Mouse (Mus musculus) gastrocnemius, postnatal 36 days (tissue): ENCODE data around the gene Spred1. TPM values are rescaled to one million over a fixed set of nuclear protein-coding genes. Genes with fewer than 3 reads are reported as not detected.
"Not testable (repeated sequence)": the region's sequence is repeated elsewhere in the genome, so short reads cannot be mapped to it uniquely, and the experiment has no call there.

Experiments
- DNase-seq, 2 experiments: peaks; one replicate each; pipeline ENCODE4 v3.0.0; 2022
- intact Hi-C: fragments of 180-260 bp; cut with DNase I; formaldehyde crosslinking; loops from one replicate; pipeline ENCODE4 v1.15.1; 2025
- total RNA-seq, 2 experiments: library from RNA; stranded (reverse); gene quantifications; 2 replicates each; pipeline ENCODE4 v1.2.3; 2021

Spred1 gene
- total RNA-seq, 2 experiments from 2014 or later, result 6.5 to 6.8 TPM

DNA sequence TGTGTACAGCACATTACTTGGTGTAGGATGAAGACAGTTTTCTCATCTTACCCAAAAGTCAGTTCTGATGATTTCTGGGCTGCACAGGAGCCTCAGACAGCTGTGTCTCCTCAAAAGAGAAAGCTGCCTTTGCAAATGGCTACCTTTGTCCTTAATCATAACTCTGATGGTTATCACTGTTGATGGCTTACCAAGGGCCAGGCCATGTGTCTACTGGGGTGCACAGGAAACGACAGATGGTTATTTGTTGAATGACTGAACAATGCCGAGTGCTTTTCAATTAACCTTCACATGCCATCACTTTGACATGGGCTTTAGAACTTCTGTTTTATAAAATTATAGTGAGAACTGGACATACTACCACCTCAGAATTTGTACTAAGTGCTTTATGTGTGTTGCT lies 2.7 kb upstream of the Spred1 start:
- intact Hi-C loops, result no loop called here
- DNase-seq, result no peak

DNA sequence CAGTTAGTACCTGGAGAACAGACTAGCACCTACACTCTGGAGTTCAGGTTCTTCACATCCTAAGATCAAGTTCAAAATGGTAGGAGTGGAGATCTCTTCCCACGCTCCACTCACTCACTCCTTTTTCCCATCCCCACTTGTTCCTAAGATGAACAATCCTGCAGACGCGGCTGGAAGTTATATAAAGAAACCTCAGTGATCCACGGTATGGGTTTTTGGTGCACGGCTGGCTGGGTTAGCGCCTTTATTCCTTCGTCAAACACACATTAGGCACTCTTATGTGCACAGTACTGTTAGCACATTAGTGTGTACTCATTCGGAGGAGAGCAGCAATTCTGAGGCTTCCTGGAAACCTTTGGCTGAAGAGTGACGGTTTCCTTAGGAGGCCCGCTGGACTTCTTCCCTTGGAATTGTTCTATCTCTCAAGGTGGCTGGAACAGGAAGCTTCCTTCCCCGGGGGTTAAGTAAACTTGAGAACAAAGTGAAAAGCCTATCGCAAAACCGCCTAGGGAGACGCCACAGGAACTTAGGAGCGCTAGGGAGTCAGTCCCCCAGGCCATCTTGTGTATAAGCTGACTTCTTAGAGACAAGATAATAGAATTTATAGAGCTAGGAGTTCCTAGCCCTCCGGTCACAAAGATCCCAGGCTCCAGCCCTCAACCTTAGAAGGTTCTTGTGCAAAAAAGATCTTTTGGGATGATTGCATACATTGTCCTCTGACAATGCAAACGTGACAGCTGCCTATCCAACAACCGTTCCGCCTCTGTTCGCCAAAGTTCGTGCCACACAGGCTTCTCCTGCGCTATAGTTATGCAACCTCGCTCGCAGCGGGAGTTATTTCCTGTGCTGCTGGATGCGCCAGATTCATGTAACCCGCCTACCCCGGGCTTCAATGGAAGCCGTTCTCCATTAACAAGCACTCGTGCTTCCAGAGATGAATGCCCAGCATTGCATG lies 1.6 kb upstream of the Spred1 start:
- intact Hi-C loops, result loop anchor here (2.0 to 5.0 kb wide), 2 partner anchors 61 to 217 kb away; no protein-coding TSS in a partner anchor
- peak; percentile 69 to 76 for DNase-seq

DNA sequence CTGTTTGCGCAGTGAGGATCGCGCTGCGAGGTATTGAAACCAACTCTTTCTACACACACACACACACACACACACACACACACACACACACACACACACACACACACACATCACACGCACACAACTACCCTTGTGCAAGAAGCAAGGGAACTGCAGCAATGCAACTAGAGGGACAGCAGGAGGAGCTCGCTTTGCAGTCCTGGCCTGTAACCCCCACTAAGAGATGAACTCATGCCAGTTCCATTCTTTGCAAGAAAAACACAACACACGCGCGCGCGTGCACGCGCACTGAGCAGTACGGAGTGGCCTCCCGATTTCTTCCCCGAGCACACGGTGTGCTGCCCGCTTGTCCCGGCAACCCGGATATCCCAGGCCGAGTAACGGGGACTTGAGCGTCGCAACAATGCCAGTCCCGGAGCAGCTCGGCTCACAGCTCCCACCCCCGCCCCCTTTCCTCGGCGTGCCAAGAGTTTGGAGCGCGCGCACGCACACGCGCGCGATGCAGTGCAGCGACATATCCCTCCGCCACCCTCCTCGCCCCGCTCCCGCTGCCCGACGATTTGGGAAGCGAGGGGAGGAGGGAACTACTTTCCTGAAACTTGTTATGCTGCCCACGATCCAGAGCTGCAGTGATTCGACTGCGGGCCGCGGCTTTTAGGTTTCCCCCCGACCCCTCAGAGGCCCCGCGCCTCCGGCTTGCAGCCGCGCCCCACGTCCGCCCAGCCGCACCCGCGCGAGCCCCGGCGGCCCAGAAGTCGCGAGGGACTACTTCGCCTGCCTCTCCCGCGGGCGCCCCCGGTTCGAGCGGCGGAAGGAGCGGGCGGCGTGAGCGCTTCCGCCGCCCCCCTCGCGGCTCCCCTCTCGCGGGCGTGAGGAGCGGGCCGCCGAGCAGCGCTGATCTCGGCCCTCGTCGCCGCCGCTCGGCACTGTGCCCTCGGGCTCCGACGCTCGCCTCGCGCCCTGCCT lies 645 bp upstream of the Spred1 start:
- intact Hi-C loops, result loop anchor here (2.0 to 5.0 kb wide), 2 partner anchors 60 to 218 kb away; no protein-coding TSS in a partner anchor
- peak; percentile 85 to 92 for DNase-seq

DNA sequence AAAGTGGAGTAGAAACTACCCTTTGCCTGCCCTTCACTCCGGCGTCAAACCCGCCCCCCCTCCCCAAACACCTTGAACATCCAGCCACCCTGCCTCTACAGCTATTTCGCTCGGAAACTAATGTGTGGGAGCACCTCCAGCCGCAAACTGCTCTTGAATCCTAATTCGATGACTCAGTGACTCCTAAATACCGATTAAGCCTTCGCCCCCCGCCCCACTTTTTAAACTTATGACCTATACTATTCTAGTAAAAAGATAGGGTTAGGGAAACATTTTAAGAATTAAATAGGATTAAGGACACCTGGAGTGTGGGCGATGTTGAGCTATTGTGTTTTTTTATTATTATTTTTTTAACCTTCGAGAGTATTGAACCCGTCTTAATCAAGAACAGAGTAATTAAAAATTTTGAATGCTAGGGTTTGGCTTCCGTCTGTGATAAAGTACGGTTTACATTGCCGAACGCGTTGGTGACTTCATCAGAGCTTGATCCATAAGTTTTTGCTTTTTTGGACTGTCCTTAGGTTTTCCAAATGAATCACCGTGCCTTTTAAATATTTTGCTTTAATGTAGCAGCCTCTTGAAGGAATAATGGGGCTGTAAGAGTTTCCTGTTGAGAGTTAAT lies 921 bp downstream of the Spred1 start:
- intact Hi-C loops, result loop anchor here (2.0 to 5.0 kb wide), 2 partner anchors 59 to 220 kb away; no protein-coding TSS in a partner anchor
- DNase-seq, result no peak

DNA sequence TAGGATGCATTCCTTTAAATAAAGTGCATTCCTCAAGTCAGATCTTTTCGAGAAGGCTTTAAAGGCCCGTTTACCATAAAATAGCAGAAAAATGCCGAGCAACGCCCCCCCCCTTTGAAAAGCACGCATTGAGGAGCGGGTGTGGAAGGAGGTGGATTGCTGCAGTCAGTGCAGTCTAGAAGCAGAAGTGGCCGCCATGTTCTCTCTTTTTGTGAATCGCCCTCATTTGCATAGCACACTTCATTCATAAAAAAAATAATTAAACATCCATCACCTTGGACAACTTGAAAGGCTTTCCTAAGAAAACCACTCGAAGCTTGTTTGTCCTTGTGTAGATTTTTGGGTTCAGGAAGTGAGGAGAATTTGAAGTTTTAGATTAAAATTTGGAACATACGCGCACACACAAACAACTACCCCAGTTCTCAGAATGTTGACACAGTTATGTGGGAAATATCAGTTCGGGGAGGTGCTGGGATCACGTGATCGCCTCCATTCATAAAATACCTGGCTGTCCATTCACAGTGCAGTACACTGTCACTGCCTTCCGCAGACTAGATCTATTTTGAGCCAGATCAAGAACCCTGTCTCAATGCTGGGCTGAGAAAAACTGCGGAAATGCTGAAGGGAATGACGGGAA lies 1.6 kb downstream of the Spred1 start:
- intact Hi-C loops, result loop anchor here (5.0 kb wide), 1 partner anchor 221 kb away; no protein-coding TSS in a partner anchor

DNA sequence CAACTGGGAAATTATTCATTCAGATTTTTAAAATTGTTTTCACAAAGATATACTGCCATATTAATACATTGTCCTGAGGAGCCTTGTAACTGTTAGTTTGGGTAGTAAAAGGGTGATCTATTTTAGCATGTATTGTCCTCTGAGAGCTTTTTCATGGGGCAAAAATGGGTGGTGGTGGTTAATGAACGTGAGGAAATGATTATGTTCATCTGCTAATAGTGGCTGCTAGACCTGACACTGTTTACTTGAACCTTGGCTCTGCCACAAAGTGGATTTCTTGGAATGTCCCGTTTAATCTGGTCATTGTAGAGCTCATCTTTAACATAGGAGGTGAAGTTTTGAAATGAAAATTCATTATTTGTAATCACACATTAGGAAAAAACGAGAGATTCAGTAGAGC lies 2.5 kb downstream of the Spred1 start:
- intact Hi-C loops, result loop anchor here (5.0 kb wide), 1 partner anchor 221 kb away; no protein-coding TSS in a partner anchor

More for the DNA sequence above, 1.6 kb downstream of the Spred1 start:
- DNase-seq, result no peak

DNA sequence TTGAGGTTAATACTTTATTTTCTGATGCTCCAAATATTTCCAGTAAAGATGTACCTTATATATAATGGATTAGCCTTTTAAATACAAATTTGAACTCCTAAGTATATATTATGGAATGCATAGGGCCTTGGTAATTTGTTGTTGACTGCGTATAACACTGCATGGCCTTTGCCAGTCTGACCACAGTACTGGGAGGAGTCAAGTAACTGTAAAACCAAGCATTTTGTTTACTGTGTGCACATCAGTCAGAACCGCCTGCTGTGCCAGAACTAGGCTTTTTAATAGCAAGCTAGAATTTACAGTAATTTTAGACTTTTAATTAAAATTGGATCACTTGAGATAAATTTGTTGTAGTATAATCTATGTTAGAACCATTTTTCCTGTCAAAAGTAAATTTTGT lies 3.7 kb downstream of the Spred1 start:
- DNase-seq, result no peak
- intact Hi-C loops, result loop anchor here (5.0 kb wide), 1 partner anchor 223 kb away; no protein-coding TSS in a partner anchor

More for the DNA sequence above, 2.5 kb downstream of the Spred1 start:
- no peak for DNase-seq

DNA sequence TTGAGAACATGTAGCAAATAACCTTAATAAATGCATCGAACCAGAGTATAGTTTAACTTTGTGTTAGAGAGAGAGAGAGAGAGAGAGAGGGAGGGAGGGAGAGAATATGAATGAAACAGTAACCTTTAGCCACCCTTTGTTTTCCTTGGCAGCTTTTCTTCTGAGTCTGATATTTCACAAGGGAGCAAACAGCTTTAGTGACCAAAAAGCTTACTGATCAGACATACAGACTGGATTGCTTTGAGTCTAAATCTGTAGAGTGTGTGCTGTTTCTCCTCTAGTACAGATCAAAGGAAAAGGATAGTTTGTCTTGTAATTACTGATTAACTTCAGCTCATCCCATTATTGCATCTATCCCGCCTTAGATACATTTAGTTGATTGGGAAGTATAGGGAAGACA lies 8.0 kb downstream of the Spred1 start:
- intact Hi-C loops, result no loop called here

DNA sequence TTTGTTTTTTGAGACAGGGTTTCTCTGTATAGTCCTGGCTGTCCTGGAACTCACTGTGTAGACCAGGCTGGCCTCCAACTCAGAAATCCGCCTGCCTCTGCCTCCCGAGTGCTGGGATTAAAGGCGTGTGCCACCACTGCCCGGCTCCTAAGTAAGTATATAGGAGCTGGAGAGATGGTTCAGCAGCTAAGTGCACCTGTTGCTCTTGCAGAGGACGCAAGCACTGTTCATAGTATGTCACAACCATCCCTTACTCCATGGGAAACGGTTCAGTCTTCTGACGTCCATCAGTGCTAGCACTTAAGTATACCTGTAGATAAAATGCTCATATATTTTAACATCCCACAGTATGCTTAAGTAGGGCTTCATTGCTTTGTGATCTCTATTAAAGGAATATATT lies 9.9 kb downstream of the Spred1 start:
- intact Hi-C loops, result not testable (repeated sequence)

More for the DNA sequence above, 8.0 kb downstream of the Spred1 start:
- DNase-seq, result no peak

DNA sequence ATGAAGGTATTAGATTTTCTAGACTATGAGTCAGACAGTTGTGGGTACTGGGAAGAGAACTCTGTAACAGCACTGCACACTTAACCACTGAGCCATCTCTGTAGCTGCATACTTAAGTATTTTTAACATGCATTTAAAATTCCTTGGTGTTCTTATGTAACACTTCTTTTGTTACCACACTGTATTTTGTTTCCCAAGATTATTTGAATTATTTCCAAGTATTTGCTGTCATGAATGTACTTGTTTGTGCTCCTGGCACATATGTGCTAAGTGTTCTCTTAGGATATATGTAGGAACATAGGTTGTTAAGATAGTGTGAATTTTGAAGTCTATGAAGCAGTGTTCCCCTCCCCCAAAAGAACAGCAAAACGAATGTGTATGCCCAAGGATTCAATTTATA lies 10.7 kb downstream of the Spred1 start:
- no peak for DNase-seq
- intact Hi-C loops, result no loop called here

More for the DNA sequence above, 9.9 kb downstream of the Spred1 start:
- not testable (repeated sequence) for DNase-seq

DNA sequence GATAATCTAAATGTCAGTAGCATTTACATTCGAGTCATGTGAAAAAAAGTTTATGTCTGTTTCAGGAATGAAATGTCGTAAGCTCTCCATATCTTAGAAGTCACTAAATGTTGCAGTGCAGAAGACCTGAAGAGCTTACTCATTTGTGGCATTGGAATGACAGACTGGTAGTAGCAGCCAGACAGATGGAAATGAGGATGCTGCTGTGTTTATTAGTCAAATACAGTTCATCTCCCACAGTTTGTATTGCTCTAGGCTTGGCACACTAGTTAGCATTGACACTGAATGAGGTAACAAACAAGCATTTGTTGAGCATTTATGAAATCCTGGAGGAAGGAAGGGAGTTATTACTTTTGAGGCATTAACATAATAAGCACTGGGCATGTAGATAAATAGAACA lies 12.4 kb downstream of the Spred1 start:
- no peak for DNase-seq
- intact Hi-C loops, result no loop called here

DNA sequence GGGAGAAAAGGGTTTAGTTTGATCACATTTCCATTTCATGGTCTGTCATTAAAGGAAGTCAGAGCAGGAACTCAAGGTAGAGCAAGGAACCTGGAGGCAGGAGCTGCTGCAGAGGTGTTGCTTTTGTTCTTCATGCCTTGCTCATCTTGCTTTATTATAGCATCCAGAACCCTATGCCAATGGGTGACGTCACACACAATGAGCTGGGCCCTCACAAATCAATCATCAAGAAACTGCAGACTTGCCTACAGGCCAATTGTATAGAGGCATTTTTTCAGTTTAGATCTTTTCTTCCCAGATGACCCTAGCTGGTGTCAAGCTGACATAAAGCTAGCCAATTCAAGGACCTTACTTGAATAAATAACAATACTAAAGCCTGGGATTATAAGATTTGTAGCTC lies 16.6 kb downstream of the Spred1 start:
- intact Hi-C loops, result no loop called here
- DNase-seq, result no peak

DNA sequence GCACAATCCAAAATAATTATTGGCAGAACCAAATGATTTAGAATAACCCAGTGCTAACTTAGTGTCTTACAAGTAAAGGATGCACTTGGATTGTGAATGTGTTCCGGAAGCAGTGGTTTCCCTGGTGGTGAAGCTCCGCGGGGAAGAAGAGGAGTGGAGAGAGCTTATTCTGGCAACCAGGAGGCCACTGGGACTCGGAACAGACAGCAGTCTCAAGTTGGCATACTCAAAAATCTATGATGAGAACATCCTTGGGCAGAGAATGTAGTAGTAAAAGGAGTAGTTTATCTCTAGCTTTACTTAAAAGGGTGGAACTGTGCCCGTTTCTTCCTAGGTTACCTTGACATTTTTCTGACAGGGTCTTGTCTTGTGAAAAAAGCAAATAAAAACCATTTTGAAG lies 17.8 kb downstream of the Spred1 start:
- DNase-seq, result no peak
- intact Hi-C loops, result no loop called here

DNA sequence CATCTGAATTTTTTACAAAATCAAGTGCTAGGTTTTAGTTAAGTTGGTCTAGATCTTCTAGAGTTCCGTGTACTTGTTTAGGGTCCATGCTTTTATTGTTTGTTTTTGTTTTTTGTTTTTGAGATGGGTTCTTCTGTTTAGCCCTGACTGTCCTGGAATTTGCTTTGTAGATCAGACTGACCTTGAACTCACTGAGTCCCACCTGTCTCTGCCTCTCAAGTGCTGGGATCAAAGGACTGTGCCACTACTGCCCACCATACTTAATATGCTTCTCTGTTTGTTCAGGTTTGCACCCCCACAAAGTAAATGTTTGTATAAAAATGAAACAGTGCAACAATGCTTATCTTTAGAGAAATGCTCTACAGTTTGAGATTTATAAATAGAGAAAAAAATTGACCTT lies 18.8 kb downstream of the Spred1 start:
- no peak for DNase-seq
- intact Hi-C loops, result no loop called here

DNA sequence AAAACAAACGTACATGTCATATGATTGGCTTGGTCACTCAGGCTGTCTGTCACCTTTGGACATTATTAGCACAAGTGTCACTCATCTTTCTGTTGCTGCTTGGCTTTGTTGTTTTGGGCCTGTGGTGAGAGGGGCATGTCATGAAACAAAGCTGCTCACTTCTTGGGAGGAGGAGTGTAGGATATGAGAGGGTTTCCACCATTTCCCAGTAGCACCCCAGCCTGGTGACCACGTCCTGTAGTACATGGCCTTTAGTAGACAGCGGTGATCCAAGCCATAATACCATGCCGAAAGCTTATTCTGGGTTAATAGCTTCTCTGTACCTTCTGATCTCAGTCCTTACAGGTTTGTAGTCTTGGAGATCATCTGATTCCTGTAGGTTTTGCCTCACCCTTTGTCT lies 21.9 kb downstream of the Spred1 start:
- no peak for DNase-seq
- intact Hi-C loops, result no loop called here

DNA sequence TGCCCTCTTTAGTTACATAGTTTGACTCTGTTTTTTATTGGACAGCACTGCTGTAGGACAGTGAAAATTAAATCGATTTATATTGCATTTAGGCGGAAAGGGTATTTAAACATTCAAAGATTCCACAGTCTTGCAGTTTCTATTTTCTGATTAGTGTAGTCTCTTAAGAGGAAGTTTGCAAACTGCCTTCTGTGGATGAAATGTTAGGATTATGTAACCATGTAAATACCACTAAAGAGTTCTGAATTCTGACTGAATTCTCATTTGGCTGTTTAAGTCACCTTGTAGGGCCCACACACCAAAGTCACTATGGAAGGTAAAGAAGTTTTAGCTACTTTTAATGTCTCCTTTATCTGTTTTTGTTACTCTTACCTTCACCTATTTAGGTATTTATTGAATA lies 24.9 kb downstream of the Spred1 start:
- no peak for DNase-seq
- intact Hi-C loops, result no loop called here

DNA sequence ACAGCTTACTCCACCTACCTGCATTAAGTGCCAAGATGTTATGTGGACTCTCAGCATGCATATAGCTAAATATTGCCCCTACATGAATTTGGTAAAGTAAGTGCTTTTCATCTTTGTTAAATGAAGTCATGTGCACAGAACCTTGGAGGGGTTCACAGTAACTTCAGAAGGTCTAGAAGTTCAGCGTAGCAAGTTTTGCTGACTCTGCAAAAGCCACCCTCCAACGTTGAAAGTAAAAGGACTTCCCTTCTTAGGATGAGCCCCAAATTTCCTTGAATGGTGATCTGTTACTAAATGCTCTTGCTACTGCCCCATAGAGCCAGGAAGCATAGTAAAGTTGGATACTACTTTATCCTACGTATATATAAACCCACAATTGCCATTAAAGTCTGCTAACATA lies 25.4 kb downstream of the Spred1 start:
- DNase-seq, result no peak
- intact Hi-C loops, result no loop called here

DNA sequence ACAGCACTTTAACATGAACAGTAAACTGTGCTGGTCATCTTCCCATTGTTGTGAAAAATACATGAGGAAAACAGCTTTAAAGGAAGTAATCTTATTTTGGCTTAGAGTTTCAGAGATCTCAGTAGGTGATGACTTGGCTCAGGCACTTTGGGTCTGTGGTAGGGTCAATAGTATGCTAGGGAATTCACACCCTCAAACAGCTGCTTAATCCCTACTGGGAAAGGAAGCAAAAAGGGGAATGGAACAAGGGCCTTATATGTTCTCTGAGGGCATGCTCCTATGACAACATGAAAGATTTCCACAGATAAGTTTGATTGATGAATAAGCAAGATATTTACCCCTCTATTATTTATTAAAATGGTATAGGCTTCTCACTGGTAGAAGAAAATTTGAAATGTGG lies 31.0 kb downstream of the Spred1 start:
- intact Hi-C loops, result no loop called here
- DNase-seq, result no peak

DNA sequence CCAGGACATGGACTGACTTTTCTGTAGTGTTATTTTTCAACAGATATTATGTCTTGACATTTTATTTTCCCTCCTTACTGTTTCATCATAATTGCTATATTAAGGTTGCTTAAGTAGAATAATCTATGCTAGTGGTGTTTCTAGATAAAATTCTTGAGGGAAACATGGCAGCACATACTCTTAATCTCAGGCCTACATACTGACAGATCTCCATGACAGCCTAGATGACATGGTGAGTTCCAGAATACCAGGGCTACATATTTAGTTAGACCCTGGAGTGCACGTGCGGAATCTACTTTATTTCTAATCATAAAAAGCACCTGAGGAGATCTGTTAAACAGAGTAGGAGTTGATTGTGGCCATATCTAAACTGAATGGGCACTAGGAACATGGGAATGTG lies 47.2 kb downstream of the Spred1 start:
- no peak for DNase-seq
- intact Hi-C loops, result no loop called here

DNA sequence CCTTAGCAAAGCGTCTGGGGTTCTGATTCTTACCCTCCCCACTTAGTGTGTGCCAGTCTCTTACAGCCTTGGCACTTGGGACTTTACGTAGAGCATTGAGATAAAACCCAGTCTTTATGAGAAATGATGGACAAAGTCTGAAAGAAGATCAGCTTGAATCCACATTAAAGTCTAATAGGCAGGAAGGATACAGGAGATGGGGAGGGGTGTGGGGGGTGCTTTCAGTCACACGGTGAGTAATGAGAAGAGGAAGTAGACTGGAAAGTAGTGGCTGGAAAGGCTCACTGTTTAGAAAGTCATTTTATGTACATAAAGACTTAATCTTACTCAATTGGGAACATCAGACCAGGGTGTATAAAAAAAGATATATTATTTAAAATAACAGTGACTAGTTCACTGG lies 47.9 kb downstream of the Spred1 start:
- DNase-seq, result no peak

More for the DNA sequence above, 47.9 kb downstream of the Spred1 start:
- intact Hi-C loops, result no loop called here
